23 mouse cellular contexts compared by ENCODE assay signal in genomic region chr6:61078559-61078958, GRCm38 (mm10).
A peak's percentile ranks its signal among the peaks of the same experiment; 100 is the strongest.
DNase-seq lines count a peak whose midpoint lies in the region; ATAC-seq and TF ChIP-seq lines count a peak whose summit lies in the region.
"Had no signal": no experiment of that assay in that cellular context is flagged by ENCODE, and none has a peak within 500 bp of the region (broad histone marks: within the 10 kb centered on the region; RNA-seq: fewer than 3 reads in every experiment).

No protein-coding gene starts in this region.

- 67% methylated on average over 3 of the region's 3 CpGs for WGBS in intestine, embryonic 15.5 days
- 66% methylated on average over 3 of the region's 3 CpGs for WGBS in intestine, embryonic 16.5 days
- 42% methylated on average over 3 of the region's 3 CpGs for WGBS in intestine, postnatal 0 days
- 27% methylated on average over 3 of the region's 3 CpGs for WGBS in small intestine, adult 2 months
- 85% methylated on average over 3 of the region's 3 CpGs for WGBS in liver, embryonic 11.5 days

- intact Hi-C loops in gastrocnemius, adult 2 months (cut with DNase I), result no loop called here

- no peak overlapping the region for H3K27ac ChIP-seq in intestine, embryonic 15.5 days
- H3K27ac ChIP-seq in intestine, embryonic 16.5 days (ENCODE audit: low read length), result no peak overlapping the region
- no peak overlapping the region for H3K27ac ChIP-seq in intestine, postnatal 0 days (ENCODE audit: low read depth, low read length)
- 0 out of 2 replicates have a peak overlapping the region, but pooled peaks have one; percentile 21 for H3K27ac ChIP-seq in small intestine, adult 2 months (ENCODE audit: insufficient read depth, low read depth, low read length)
- H3K27ac ChIP-seq in gastrocnemius, adult 2 months, result no peak overlapping the region
- H3K27ac ChIP-seq in liver, embryonic 11.5 days (ENCODE audit: low read depth, low read length), result no peak overlapping the region

- no peak overlapping the region for H3K9ac ChIP-seq in intestine, embryonic 15.5 days
- H3K9ac ChIP-seq in intestine, embryonic 16.5 days (ENCODE audit: low read depth, low read length), result no peak overlapping the region
- H3K9ac ChIP-seq in intestine, postnatal 0 days (ENCODE audit: low read depth, low read length), result no peak overlapping the region
- H3K9ac ChIP-seq in liver, embryonic 11.5 days (ENCODE audit: low read depth, low read length), result no peak overlapping the region

- H3K4me1 ChIP-seq in intestine, embryonic 15.5 days (replicated peaks), result 0 out of 2 replicates have a peak, but pooled peaks cover 3% of the 10 kb centered on the region
- H3K4me1 ChIP-seq in intestine, embryonic 16.5 days (ENCODE audit: control insufficient read depth, insufficient read depth, low read length), result no peaks in the 10 kb centered on the region; the same call in 1 of the 2 replicates
- no peaks in the 10 kb centered on the region; the same call in 1 of the 2 replicates for H3K4me1 ChIP-seq in intestine, postnatal 0 days (replicated peaks; ENCODE audit: control insufficient read depth, insufficient read depth, low read length)
- H3K4me1 ChIP-seq in small intestine, adult 2 months (ENCODE audit: control insufficient read depth, insufficient read depth, insufficient read length, low read length), result peaks cover 13% of the 10 kb centered on the region; the same call in 1 of the 2 replicates
- no peaks in the 10 kb centered on the region for H3K4me1 ChIP-seq in liver, embryonic 11.5 days (replicated peaks; ENCODE audit: control insufficient read depth, insufficient read depth, low read length)

- TF ChIP-seq POLR2A in small intestine, adult 2 months (IDR thresholded peaks at IDR 0.05; ENCODE audit: low read depth, low read length), result no peak

- H3K27me3 ChIP-seq in intestine, embryonic 15.5 days (replicated peaks), result no peaks in the 10 kb centered on the region
- H3K27me3 ChIP-seq in intestine, embryonic 16.5 days (replicated peaks; ENCODE audit: control insufficient read depth, insufficient read depth, low read length), result no peaks in the 10 kb centered on the region
- no peaks in the 10 kb centered on the region for H3K27me3 ChIP-seq in intestine, postnatal 0 days (replicated peaks; ENCODE audit: control insufficient read depth, insufficient read depth, low read length)
- H3K27me3 ChIP-seq in small intestine, adult 2 months (ENCODE audit: control insufficient read depth, insufficient read depth, low read length), result no peaks in the 10 kb centered on the region
- H3K27me3 ChIP-seq in liver, embryonic 11.5 days (replicated peaks; ENCODE audit: control insufficient read depth, insufficient read depth, low read length), result no peaks in the 10 kb centered on the region
- H3K27me3 ChIP-seq: CH12.LX, Patski had no signal

- H3K9me3 ChIP-seq in intestine, embryonic 15.5 days, result no peaks in the 10 kb centered on the region
- no peaks in the 10 kb centered on the region for H3K9me3 ChIP-seq in intestine, embryonic 16.5 days (ENCODE audit: control insufficient read depth, low read length)
- no peaks in the 10 kb centered on the region for H3K9me3 ChIP-seq in intestine, postnatal 0 days (ENCODE audit: control insufficient read depth)
- H3K9me3 ChIP-seq in liver, embryonic 11.5 days (ENCODE audit: control insufficient read depth, low read length), result no peaks in the 10 kb centered on the region
- H3K9me3 ChIP-seq: G1E had no signal

- TF ChIP-seq CTCF in intestine, postnatal 0 days (IDR thresholded peaks at IDR 0.05; ENCODE audit: low read depth), result no peak
- no peak for TF ChIP-seq CTCF in small intestine, adult 2 months (IDR thresholded peaks at IDR 0.05; ENCODE audit: extremely low read depth, insufficient read length, insufficient replicate concordance, low read depth, low read length)
- TF ChIP-seq CTCF in gastrocnemius, adult 2 months (IDR thresholded peaks at IDR 0.05), result no peak

- no peak for DNase-seq in gastrocnemius, adult 2 months
- no peak for DNase-seq in liver, embryonic 11.5 days (ENCODE audit: low spot score)
- DNase-seq in adrenal gland, postnatal 36 days, result no peak
- DNase-seq: adrenal gland, adult 2 months; adrenal gland, adult 8-10 months; adrenal gland, postnatal 10 days; adrenal gland, postnatal 14 days; adrenal gland, postnatal 25 days; B cell, adult 2 months; cerebellum, adult 11 months; cerebellum, adult 11-12 months; cerebellum, adult 18-20 months; cerebellum, adult 2 months had no signal

- no peak overlapping the region for H3K4me3 ChIP-seq in intestine, embryonic 15.5 days (replicated peaks)
- H3K4me3 ChIP-seq in intestine, embryonic 16.5 days (ENCODE audit: low read length), result no peak overlapping the region
- no peak overlapping the region for H3K4me3 ChIP-seq in intestine, postnatal 0 days (ENCODE audit: low read depth, low read length)
- no peak overlapping the region for H3K4me3 ChIP-seq in small intestine, adult 2 months (ENCODE audit: low read depth, low read length)
- H3K4me3 ChIP-seq in gastrocnemius, adult 2 months, result no peak overlapping the region
- H3K4me3 ChIP-seq in liver, embryonic 11.5 days (ENCODE audit: low read depth, low read length), result no peak overlapping the region

- ATAC-seq in intestine, embryonic 15.5 days, result peak; percentile 70
- peak; percentile 81 for ATAC-seq in intestine, embryonic 16.5 days
- peak; percentile 78 for ATAC-seq in intestine, postnatal 0 days
- no peak for ATAC-seq in cerebellum, adult (ENCODE audit: insufficient number of reproducible peaks, low FRiP score, low TSS enrichment)
- no peak for ATAC-seq in liver, embryonic 11.5 days (replicated peaks; ENCODE audit: low FRiP score)
- ATAC-seq: activated CD4-positive, CD25-positive, alpha-beta regulatory T cell, adult 4 months; CD4-positive, CD25-positive, alpha-beta regulatory T cell, adult 4 months; Patski had no signal

- no peak overlapping the region for H3K4me2 ChIP-seq in intestine, embryonic 15.5 days (replicated peaks)
- H3K4me2 ChIP-seq in intestine, embryonic 16.5 days (ENCODE audit: low read depth, low read length), result no peak overlapping the region
- no peak overlapping the region for H3K4me2 ChIP-seq in intestine, postnatal 0 days (replicated peaks; ENCODE audit: low read depth)
- H3K4me2 ChIP-seq in liver, embryonic 11.5 days, result no peak overlapping the region

- no peaks in the 10 kb centered on the region for H3K36me3 ChIP-seq in intestine, embryonic 15.5 days
- no peaks in the 10 kb centered on the region for H3K36me3 ChIP-seq in intestine, embryonic 16.5 days (ENCODE audit: control insufficient read depth, insufficient read depth, low read length)
- no peaks in the 10 kb centered on the region for H3K36me3 ChIP-seq in intestine, postnatal 0 days (ENCODE audit: control insufficient read depth, insufficient read depth)
- H3K36me3 ChIP-seq in small intestine, adult 2 months (ENCODE audit: control insufficient read depth, insufficient read depth, low read length), result no peaks in the 10 kb centered on the region
- H3K36me3 ChIP-seq in liver, embryonic 11.5 days (ENCODE audit: control insufficient read depth, insufficient read depth, low read length), result no peaks in the 10 kb centered on the region
- H3K36me3 ChIP-seq: G1E had no signal

Comparison
In these comparisons a context has a peak if more than half of its experiments do, and no peak if none do; other contexts are left out.
1. ATAC-seq: peak in intestine, embryonic 15.5 days (single experiment), intestine, embryonic 16.5 days (single experiment) and intestine, postnatal 0 days (single experiment); none in cerebellum, adult (single experiment) and liver, embryonic 11.5 days (single experiment).